Comparison of ENCODE assay signal across 14 mouse cellular contexts in genomic region chr3:88514231-88515094, GRCm38 (mm10). TPM values are rescaled to one million over a fixed set of nuclear protein-coding genes. Genes with fewer than 3 reads are reported as not detected.
DNase-seq lines count a peak whose midpoint lies in the region; ATAC-seq and TF ChIP-seq lines count a peak whose summit lies in the region.
"Had no signal": no experiment of that assay in that cellular context is flagged by ENCODE, and none has a peak within 500 bp of the region (broad histone marks: within the 10 kb centered on the region; RNA-seq: fewer than 3 reads in every experiment).

No protein-coding gene starts in this region.

- no peak overlapping the region for H3K4me3 ChIP-seq in embryonic facial prominence, embryonic 14.5 days (ENCODE audit: low read depth, low read length)
- no peak overlapping the region for H3K4me3 ChIP-seq in lung, adult 2 months (replicated peaks; ENCODE audit: extremely low read depth, low read depth, low read length)
- H3K4me3 ChIP-seq in small intestine, adult 2 months (ENCODE audit: low read depth, low read length) = no peak overlapping the region
- no peak overlapping the region for H3K4me3 ChIP-seq in midbrain, embryonic 10.5 days
- no peak overlapping the region for H3K4me3 ChIP-seq in hindbrain, postnatal 0 days (ENCODE audit: low read length)
- H3K4me3 ChIP-seq: erythroblast, embryonic 14.5 days; hindbrain, embryonic 13.5 days; kidney, embryonic 15.5 days had no signal

- no peak for TF ChIP-seq POLR2A in lung, adult 2 months (IDR thresholded peaks at IDR 0.05; ENCODE audit: borderline replicate concordance, extremely low read depth, low read depth, low read length)
- TF ChIP-seq POLR2A in small intestine, adult 2 months (IDR thresholded peaks at IDR 0.05; ENCODE audit: low read depth, low read length) = no peak

- no peaks in the 10 kb centered on the region for H3K27me3 ChIP-seq in embryonic facial prominence, embryonic 14.5 days (replicated peaks; ENCODE audit: control insufficient read depth, insufficient read depth, low read length)
- no peaks in the 10 kb centered on the region for H3K27me3 ChIP-seq in small intestine, adult 2 months (ENCODE audit: control insufficient read depth, insufficient read depth, low read length)
- H3K27me3 ChIP-seq in midbrain, embryonic 10.5 days (ENCODE audit: low read depth, poor library complexity, severe bottlenecking) = no peaks in the 10 kb centered on the region
- no peaks in the 10 kb centered on the region for H3K27me3 ChIP-seq in hindbrain, postnatal 0 days (ENCODE audit: insufficient read depth, low read length)
- H3K27me3 ChIP-seq: hindbrain, embryonic 13.5 days; kidney, embryonic 15.5 days had no signal

- no peak overlapping the region for H3K9ac ChIP-seq in embryonic facial prominence, embryonic 14.5 days (ENCODE audit: low read depth, low read length)
- no peak overlapping the region for H3K9ac ChIP-seq in hindbrain, postnatal 0 days (replicated peaks; ENCODE audit: low read length)
- H3K9ac ChIP-seq: hindbrain, embryonic 13.5 days; kidney, embryonic 15.5 days had no signal

- peak overlapping the region; percentile 86 for H3K27ac ChIP-seq in embryonic facial prominence, embryonic 14.5 days (replicated peaks; ENCODE audit: low read depth, low read length)
- H3K27ac ChIP-seq in small intestine, adult 2 months (ENCODE audit: insufficient read depth, low read depth, low read length) = peak overlapping the region; percentile 93
- H3K27ac ChIP-seq in midbrain, embryonic 10.5 days (replicated peaks) = no peak overlapping the region
- no peak overlapping the region for H3K27ac ChIP-seq in hindbrain, postnatal 0 days
- H3K27ac ChIP-seq: hindbrain, embryonic 13.5 days had no signal

- H3K4me1 ChIP-seq in embryonic facial prominence, embryonic 14.5 days (ENCODE audit: control insufficient read depth, insufficient read depth, low read length) = peaks cover 48% of the 10 kb centered on the region
- peaks cover 38% of the 10 kb centered on the region for H3K4me1 ChIP-seq in lung, adult 2 months (ENCODE audit: control insufficient read depth, insufficient read depth, low read length)
- H3K4me1 ChIP-seq in small intestine, adult 2 months (ENCODE audit: control insufficient read depth, insufficient read depth, insufficient read length, low read length) = peaks cover 56% of the 10 kb centered on the region
- H3K4me1 ChIP-seq in midbrain, embryonic 10.5 days = peaks cover 46% of the 10 kb centered on the region
- H3K4me1 ChIP-seq in hindbrain, postnatal 0 days (ENCODE audit: insufficient read depth, low read length) = peaks cover 18% of the 10 kb centered on the region

- no peaks in the 10 kb centered on the region for H3K9me3 ChIP-seq in embryonic facial prominence, embryonic 14.5 days (ENCODE audit: control insufficient read depth, low read length)
- H3K9me3 ChIP-seq in midbrain, embryonic 10.5 days (replicated peaks) = no peaks in the 10 kb centered on the region
- H3K9me3 ChIP-seq in hindbrain, postnatal 0 days (ENCODE audit: low read length) = no peaks in the 10 kb centered on the region
- H3K9me3 ChIP-seq: hindbrain, embryonic 13.5 days; kidney, embryonic 15.5 days had no signal

- H3K36me3 ChIP-seq in embryonic facial prominence, embryonic 14.5 days (ENCODE audit: control insufficient read depth, insufficient read depth, low read length) = no peaks in the 10 kb centered on the region
- H3K36me3 ChIP-seq in small intestine, adult 2 months (ENCODE audit: control insufficient read depth, insufficient read depth, low read length) = no peaks in the 10 kb centered on the region
- H3K36me3 ChIP-seq in midbrain, embryonic 10.5 days = no peaks in the 10 kb centered on the region
- no peaks in the 10 kb centered on the region for H3K36me3 ChIP-seq in hindbrain, postnatal 0 days (ENCODE audit: insufficient read depth, low read length)
- H3K36me3 ChIP-seq: hindbrain, embryonic 13.5 days; kidney, embryonic 15.5 days had no signal

- WGBS in embryonic facial prominence, embryonic 14.5 days = 70% methylated on average over 10 of the region's 10 CpGs
- WGBS in lung, adult 2 months = 57% methylated on average over 10 of the region's 10 CpGs
- WGBS in small intestine, adult 2 months = 49% methylated on average over 10 of the region's 10 CpGs
- 86% methylated on average over 10 of the region's 10 CpGs for WGBS in midbrain, embryonic 10.5 days
- WGBS in hindbrain, postnatal 0 days = 74% methylated on average over 10 of the region's 10 CpGs

- DNase-seq in gastrocnemius, postnatal 4 days (ENCODE audit: low spot score in 2 of 2) = peak; percentile 16 to 26
- DNase-seq in gastrocnemius, postnatal 36 days = no peak
- DNase-seq in embryonic facial prominence, embryonic 14.5 days (ENCODE audit: low spot score) = no peak
- DNase-seq in lung, adult 2 months = peak; percentile 67
- DNase-seq in midbrain, embryonic 10.5 days (ENCODE audit: low spot score) = no peak
- DNase-seq in hindbrain, postnatal 0 days (ENCODE audit: low spot score) = no peak
- DNase-seq: cerebellum, postnatal 14 days; layer of hippocampus, adult 9-11 months had no signal

- intact Hi-C loops in gastrocnemius, postnatal 36 days (cut with DNase I) = no loop called here

- no peak overlapping the region for H3K4me2 ChIP-seq in embryonic facial prominence, embryonic 14.5 days (ENCODE audit: low read depth, low read length)
- H3K4me2 ChIP-seq in hindbrain, postnatal 0 days (ENCODE audit: low read depth, low read length) = no peak overlapping the region
- H3K4me2 ChIP-seq: heart, embryonic 11.5 days; hindbrain, embryonic 13.5 days; kidney, embryonic 15.5 days had no signal

- ATAC-seq in embryonic facial prominence, embryonic 14.5 days (ENCODE audit: low read depth) = no peak
- no peak for ATAC-seq in frontal cortex, adult (ENCODE audit: low TSS enrichment)
- ATAC-seq in hindbrain, postnatal 0 days = no peak

- TF ChIP-seq CTCF in lung, adult 2 months (IDR thresholded peaks at IDR 0.05; ENCODE audit: insufficient read depth, low read length) = no peak
- TF ChIP-seq CTCF in small intestine, adult 2 months (IDR thresholded peaks at IDR 0.05; ENCODE audit: extremely low read depth, insufficient read length, insufficient replicate concordance, low read depth, low read length) = no peak
- no peak for TF ChIP-seq CTCF in hindbrain, postnatal 0 days (IDR thresholded peaks at IDR 0.05; ENCODE audit: low read depth)

RNA-seq across cellular contexts. Expression of gene Lmna, which starts 4.7 kb away (rescaled TPM):
- 100 to 1,000 TPM; 355 to 365 TPM for total RNA-seq in gastrocnemius, postnatal 4 days (2021)
- 10 to 100 TPM; 75.3 to 79.8 TPM for total RNA-seq in gastrocnemius, postnatal 36 days (2021)
- 426 and 482 TPM in 2 replicates for polyA plus RNA-seq in embryonic facial prominence, embryonic 14.5 days (2014; fragmentation: Nextera tagmentation; extraction: Ambion mirVana)
- polyA plus RNA-seq in lung, adult 2 months (2012; rRNA removed) = 257 and 302 TPM in 2 replicates
- 209 and 353 TPM in 2 replicates for polyA plus RNA-seq in small intestine, adult 2 months (2012; rRNA removed)
- 13.5 and 18.3 TPM in 2 replicates for polyA plus RNA-seq in midbrain, embryonic 10.5 days (2016; fragmentation: Nextera tagmentation; extraction: Ambion mirVana)
- 59.7 and 60.8 TPM in 2 replicates for total RNA-seq in hindbrain, postnatal 0 days (2014; rRNA removed)
- polyA plus RNA-seq in hindbrain, postnatal 0 days (2015; fragmentation: Nextera tagmentation; extraction: Ambion mirVana) = 59.1 and 61.1 TPM in 2 replicates

RNA-seq across cellular contexts. Expression of gene Mex3a, which starts 17.7 kb away (rescaled TPM):
- 10 to 100 TPM; 12.9 to 13.1 TPM for total RNA-seq in gastrocnemius, postnatal 4 days (2021)
- under 1 TPM; 0.17 to 0.33 TPM for total RNA-seq in gastrocnemius, postnatal 36 days (2021)
- 21.5 and 24.7 TPM in 2 replicates for polyA plus RNA-seq in embryonic facial prominence, embryonic 14.5 days (2014; fragmentation: Nextera tagmentation; extraction: Ambion mirVana)
- polyA plus RNA-seq in lung, adult 2 months (2012; rRNA removed) = 0.53 and 0.84 TPM in 2 replicates
- polyA plus RNA-seq in small intestine, adult 2 months (2012; rRNA removed) = 0.41 and 0.60 TPM in 2 replicates
- polyA plus RNA-seq in midbrain, embryonic 10.5 days (2016; fragmentation: Nextera tagmentation; extraction: Ambion mirVana) = 27.7 and 33.8 TPM in 2 replicates
- 52.3 and 54.5 TPM in 2 replicates for total RNA-seq in hindbrain, postnatal 0 days (2014; rRNA removed)
- polyA plus RNA-seq in hindbrain, postnatal 0 days (2015; fragmentation: Nextera tagmentation; extraction: Ambion mirVana) = 13.9 and 15.3 TPM in 2 replicates

RNA-seq across cellular contexts. Expression of gene Rab25, which starts 33.6 kb away (rescaled TPM):
- under 1 TPM; 0.57 to 0.91 TPM for total RNA-seq in gastrocnemius, postnatal 4 days (2021)
- not detected for total RNA-seq in gastrocnemius, postnatal 36 days (2021)
- 33.8 and 38.0 TPM in 2 replicates for polyA plus RNA-seq in embryonic facial prominence, embryonic 14.5 days (2014; fragmentation: Nextera tagmentation; extraction: Ambion mirVana)
- polyA plus RNA-seq in lung, adult 2 months (2012; rRNA removed) = 53.0 and 105 TPM in 2 replicates
- polyA plus RNA-seq in small intestine, adult 2 months (2012; rRNA removed) = 132 and 184 TPM in 2 replicates
- polyA plus RNA-seq in midbrain, embryonic 10.5 days (2016; fragmentation: Nextera tagmentation; extraction: Ambion mirVana) = 0.49 and 0.79 TPM in 2 replicates
- not detected in 2 replicates for total RNA-seq in hindbrain, postnatal 0 days (2014; rRNA removed)
- 0.44 and 1.3 TPM in 2 replicates for polyA plus RNA-seq in hindbrain, postnatal 0 days (2015; fragmentation: Nextera tagmentation; extraction: Ambion mirVana)
- polyA plus RNA-seq: erythroblast, embryonic 14.5 days; heart, embryonic 11.5 days; hindbrain, embryonic 13.5 days had no signal

RNA-seq across cellular contexts. Expression of gene Lamtor2, which starts 38.4 kb away (rescaled TPM):
- total RNA-seq in gastrocnemius, postnatal 4 days (2021) = 10 to 100 TPM; 78.5 to 81.4 TPM
- total RNA-seq in gastrocnemius, postnatal 36 days (2021) = 10 to 100 TPM; 70.6 to 76.1 TPM
- 97.9 and 107 TPM in 2 replicates for polyA plus RNA-seq in embryonic facial prominence, embryonic 14.5 days (2014; fragmentation: Nextera tagmentation; extraction: Ambion mirVana)
- polyA plus RNA-seq in lung, adult 2 months (2012; rRNA removed) = 116 and 135 TPM in 2 replicates
- 99.8 and 167 TPM in 2 replicates for polyA plus RNA-seq in small intestine, adult 2 months (2012; rRNA removed)
- polyA plus RNA-seq in midbrain, embryonic 10.5 days (2016; fragmentation: Nextera tagmentation; extraction: Ambion mirVana) = 175 and 192 TPM in 2 replicates
- 45.1 and 59.2 TPM in 2 replicates for total RNA-seq in hindbrain, postnatal 0 days (2014; rRNA removed)
- 189 and 198 TPM in 2 replicates for polyA plus RNA-seq in hindbrain, postnatal 0 days (2015; fragmentation: Nextera tagmentation; extraction: Ambion mirVana)

RNA-seq across cellular contexts. Expression of gene Ubqln4, which starts 39.1 kb away (rescaled TPM):
- 10 to 100 TPM; 54.9 to 58.0 TPM for total RNA-seq in gastrocnemius, postnatal 4 days (2021)
- 10 to 100 TPM; 73.6 to 77.4 TPM for total RNA-seq in gastrocnemius, postnatal 36 days (2021)
- polyA plus RNA-seq in embryonic facial prominence, embryonic 14.5 days (2014; fragmentation: Nextera tagmentation; extraction: Ambion mirVana) = 46.3 and 50.0 TPM in 2 replicates
- polyA plus RNA-seq in lung, adult 2 months (2012; rRNA removed) = 47.0 and 52.6 TPM in 2 replicates
- polyA plus RNA-seq in small intestine, adult 2 months (2012; rRNA removed) = 26.0 and 35.4 TPM in 2 replicates
- 71.1 and 74.1 TPM in 2 replicates for polyA plus RNA-seq in midbrain, embryonic 10.5 days (2016; fragmentation: Nextera tagmentation; extraction: Ambion mirVana)
- 119 and 131 TPM in 2 replicates for total RNA-seq in hindbrain, postnatal 0 days (2014; rRNA removed)
- 29.4 and 29.8 TPM in 2 replicates for polyA plus RNA-seq in hindbrain, postnatal 0 days (2015; fragmentation: Nextera tagmentation; extraction: Ambion mirVana)

Comparison
In these comparisons a context has a peak if more than half of its experiments do, and no peak if none do; other contexts are left out.
1. DNase-seq: peak in gastrocnemius, postnatal 4 days (2 of 2) and lung, adult 2 months (single experiment); none in gastrocnemius, postnatal 36 days (0 of 2), embryonic facial prominence, embryonic 14.5 days (single experiment), midbrain, embryonic 10.5 days (single experiment) and hindbrain, postnatal 0 days (single experiment).
2. H3K27ac ChIP-seq: peak in embryonic facial prominence, embryonic 14.5 days (single experiment) and small intestine, adult 2 months (single experiment); none in midbrain, embryonic 10.5 days (single experiment) and hindbrain, postnatal 0 days (single experiment).
3. RNA of gene Rab25, which starts 33.6 kb away (polyA plus RNA-seq): 132 to 184 TPM in small intestine, adult 2 months, 53.0 to 105 TPM in lung, adult 2 months and 33.8 to 38.0 TPM in embryonic facial prominence, embryonic 14.5 days; 0.44 to 1.3 TPM in hindbrain, postnatal 0 days and 0.49 to 0.79 TPM in midbrain, embryonic 10.5 days; every median in the first group is over 10 times any median in the second.